Mouse (Mus musculus) stomach, embryonic 16.5 days (tissue): Measurements from ENCODE around the gene Ebf1. TPM values are rescaled to one million over a fixed set of nuclear protein-coding genes. Genes with fewer than 3 reads are reported as not detected.

Source experiments
- ATAC-seq: fragments of 200-750 bp; cut with Nextera tagmentation; 2 replicates; pipeline ENCODE4 v1.8.0; 2017; ENCODE audit warnings: moderate number of reproducible peaks, moderate TSS enrichment; ENCODE audit not compliant: insufficient read depth, low FRiP score
- H3K27ac ChIP-seq: fragments of 300-500 bp; sonication (generic); 2 replicates; pipeline ENCODE4 v1.5.1; 2014; ENCODE audit warnings: low read length
- H3K27me3 ChIP-seq: fragments of 300-500 bp; sonication (generic); 2 replicates; pipeline ENCODE4 v1.6.1; 2014; ENCODE audit warnings: low read length, control low read depth, mixed read lengths; ENCODE audit not compliant: control insufficient read depth, insufficient read depth
- H3K36me3 ChIP-seq: fragments of 300-500 bp; sonication (generic); 2 replicates; pipeline ENCODE4 v1.6.1; 2014; ENCODE audit warnings: low read length; ENCODE audit not compliant: control insufficient read depth, insufficient read depth
- H3K4me1 ChIP-seq: fragments of 300-500 bp; sonication (generic); 2 replicates; pipeline ENCODE4 v1.6.1; 2014; ENCODE audit warnings: low read length, control low read depth, mixed read lengths; ENCODE audit not compliant: control insufficient read depth, insufficient read depth
- H3K4me2 ChIP-seq: fragments of 300-500 bp; sonication (generic); 2 replicates; pipeline ENCODE4 v1.6.1; 2014; ENCODE audit warnings: low read depth, low read length, mixed read lengths
- H3K4me3 ChIP-seq: fragments of 300-500 bp; sonication (generic); replicated peaks from 2 replicates; pipeline ENCODE4 v1.5.1; 2014; ENCODE audit warnings: mild to moderate bottlenecking, low read length
- H3K9ac ChIP-seq: fragments of 300-500 bp; sonication (generic); 2 replicates; pipeline ENCODE4 v1.6.1; 2014; ENCODE audit warnings: low read length
- H3K9me3 ChIP-seq: fragments of 300-500 bp; sonication (generic); replicated peaks from 2 replicates; pipeline ENCODE4 v1.6.1; 2016; ENCODE audit warnings: low read length, control low read depth; ENCODE audit not compliant: control insufficient read depth
- WGBS: fragments of 180-500 bp; shearing (Covaris S2); extraction: QIAGEN DNeasy Blood & Tissue Kit; methylation state at CpG from one replicate; pipeline ENCODE4 v1.1.7; 2014; 5-methylcytosine and 5-hydroxymethylcytosine counted together
- polyA plus RNA-seq: library from polyadenylated mRNA; unstranded; fragments of >200 nt; fragmentation: Nextera tagmentation; extraction: Ambion mirVana; gene quantifications from 2 replicates; pipeline ENCODE4 v1.2.1, GENCODE M21; 2015

Gene Ebf1
- polyA plus RNA-seq, 1 experiment from 2014 or later: 12.4 TPM

DNA sequence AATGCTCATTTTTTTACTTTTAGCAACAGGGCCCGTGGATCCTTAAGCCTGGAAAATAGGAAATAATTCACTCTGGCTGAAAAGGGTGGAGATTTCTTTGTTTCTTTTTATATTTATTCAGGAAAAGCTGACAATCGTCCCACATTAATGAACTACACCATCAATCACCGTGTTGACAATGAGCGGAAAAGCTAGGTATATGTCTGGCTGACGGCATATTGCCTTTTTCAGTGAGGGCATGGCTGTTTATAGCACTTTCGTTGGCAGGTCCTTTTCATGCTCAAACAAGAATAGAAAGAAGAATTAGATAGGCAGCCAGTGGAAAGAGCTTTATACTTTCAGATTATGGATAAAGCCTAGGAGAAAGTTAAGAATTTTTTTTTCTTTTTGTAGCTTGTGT lies 99.8 kb downstream of the Ebf1 start:
- 37% methylated on average over 6 of the region's 6 CpGs for WGBS
- H3K9ac ChIP-seq: no peak overlapping the region

DNA sequence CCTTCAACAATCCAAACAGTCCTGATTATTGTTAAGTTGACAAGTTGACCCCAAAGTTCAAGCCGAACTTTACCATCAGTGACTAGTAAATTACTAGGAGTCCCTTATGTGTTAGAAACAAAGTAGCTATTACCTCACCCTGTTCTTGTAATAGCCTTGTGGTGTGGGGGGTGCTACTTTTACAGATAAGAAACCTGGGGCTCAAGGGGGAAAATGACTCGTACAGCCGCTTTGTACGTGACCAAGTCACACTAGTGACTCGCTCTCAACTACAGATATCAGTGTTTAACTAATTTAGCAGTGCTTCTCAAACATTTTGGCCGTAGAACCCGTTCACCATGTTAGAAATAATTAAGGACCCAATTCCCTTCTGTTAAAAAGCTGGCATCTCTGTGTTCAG lies 100.5 kb downstream of the Ebf1 start:
- Histone ChIP-seq H3K4me2 (no peak overlapping the region), H3K9me3 (no peaks in the 10 kb centered on the region), H3K27me3 (no peaks in the 10 kb centered on the region), H3K9ac (no peak overlapping the region), H3K4me3 (no peak overlapping the region), H3K27ac (no peak overlapping the region), H3K4me1 (no peaks in the 10 kb centered on the region), H3K36me3 (no peaks in the 10 kb centered on the region)
- no peak for ATAC-seq
- 55% methylated on average over 7 of the region's 7 CpGs for WGBS

More for the DNA sequence above, 99.8 kb downstream of the Ebf1 start:
- no peak for ATAC-seq
- Histone ChIP-seq H3K4me3 (no peak overlapping the region), H3K36me3 (no peaks in the 10 kb centered on the region), H3K27me3 (no peaks in the 10 kb centered on the region), H3K9me3 (no peaks in the 10 kb centered on the region), H3K4me1 (no peaks in the 10 kb centered on the region), H3K4me2 (no peak overlapping the region), H3K27ac (no peak overlapping the region)

- Histone ChIP-seq H3K27ac (no peak overlapping the region), H3K36me3 (no peaks in the 10 kb centered on the region), H3K9ac (no peak overlapping the region), H3K4me1 (no peaks in the 10 kb centered on the region), H3K9me3 (no peaks in the 10 kb centered on the region), H3K4me3 (no peak overlapping the region), H3K27me3 (no peaks in the 10 kb centered on the region), H3K4me2 (no peak overlapping the region)
- ATAC-seq: no peak
- WGBS: 86% methylated on average over 4 of the region's 4 CpGs
Observed at GRCm38 (mm10) chr11:44721976-44722375, 104.9 kb downstream of the Ebf1 start.

- no peaks in the 10 kb centered on the region for H3K27me3 ChIP-seq
- H3K4me3 ChIP-seq: no peak overlapping the region
- H3K36me3 ChIP-seq: no peaks in the 10 kb centered on the region
- no peak overlapping the region for H3K9ac ChIP-seq
- no peak overlapping the region for H3K27ac ChIP-seq
- no peaks in the 10 kb centered on the region for H3K9me3 ChIP-seq
- no peak overlapping the region for H3K4me2 ChIP-seq
- 83% methylated on average over 6 of the region's 6 CpGs for WGBS
- no peak for ATAC-seq
- no peaks in the 10 kb centered on the region for H3K4me1 ChIP-seq
Observed at GRCm38 (mm10) chr11:44723950-44724502, 106.9 kb downstream of the Ebf1 start.

- H3K27ac ChIP-seq: no peak overlapping the region
- H3K9ac ChIP-seq: no peak overlapping the region
- H3K4me1 ChIP-seq: no peaks in the 10 kb centered on the region
- ATAC-seq: no peak
- H3K36me3 ChIP-seq: no peaks in the 10 kb centered on the region
- H3K4me3 ChIP-seq: no peak overlapping the region
- H3K27me3 ChIP-seq: no peaks in the 10 kb centered on the region
- 83% methylated on average over 5 of the region's 5 CpGs for WGBS
- no peak overlapping the region for H3K4me2 ChIP-seq
- no peaks in the 10 kb centered on the region for H3K9me3 ChIP-seq
Observed at GRCm38 (mm10) chr11:44725732-44726131, 108.6 kb downstream of the Ebf1 start.

DNA sequence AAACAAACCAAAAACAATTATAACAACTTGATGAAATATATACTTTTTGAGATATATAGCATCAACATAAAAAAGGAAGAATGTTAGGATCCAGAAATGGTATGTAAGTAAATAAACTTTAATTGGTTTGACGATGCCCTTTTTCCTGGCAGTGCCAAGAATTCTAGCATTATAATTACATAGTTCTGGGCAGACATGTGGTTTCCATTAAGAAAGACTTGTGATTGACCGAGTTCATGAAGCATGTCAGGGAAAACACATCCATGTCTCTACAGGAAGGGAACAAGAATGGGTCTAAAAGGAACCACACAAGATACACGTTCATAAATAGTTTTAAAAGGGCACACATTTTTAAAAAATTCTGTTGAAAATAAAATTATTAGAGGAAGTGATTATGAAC lies 110.3 kb downstream of the Ebf1 start:
- WGBS: 69% methylated on average over 3 of the region's 3 CpGs
- Histone ChIP-seq H3K9ac (no peak overlapping the region), H3K27me3 (no peaks in the 10 kb centered on the region), H3K9me3 (no peaks in the 10 kb centered on the region), H3K4me3 (no peak overlapping the region), H3K4me1 (no peaks in the 10 kb centered on the region), H3K36me3 (no peaks in the 10 kb centered on the region), H3K4me2 (no peak overlapping the region), H3K27ac (no peak overlapping the region)
- no peak for ATAC-seq

- no peak overlapping the region for H3K4me3 ChIP-seq
- H3K9me3 ChIP-seq: no peaks in the 10 kb centered on the region
- no peaks in the 10 kb centered on the region for H3K4me1 ChIP-seq
- no peak overlapping the region for H3K4me2 ChIP-seq
- no peaks in the 10 kb centered on the region for H3K36me3 ChIP-seq
- H3K9ac ChIP-seq: no peak overlapping the region
- no peak overlapping the region for H3K27ac ChIP-seq
- WGBS: 78% methylated on average over 2 of the region's 2 CpGs
- H3K27me3 ChIP-seq: no peaks in the 10 kb centered on the region
- ATAC-seq: no peak
Observed at GRCm38 (mm10) chr11:44727821-44728220, 110.7 kb downstream of the Ebf1 start.

DNA sequence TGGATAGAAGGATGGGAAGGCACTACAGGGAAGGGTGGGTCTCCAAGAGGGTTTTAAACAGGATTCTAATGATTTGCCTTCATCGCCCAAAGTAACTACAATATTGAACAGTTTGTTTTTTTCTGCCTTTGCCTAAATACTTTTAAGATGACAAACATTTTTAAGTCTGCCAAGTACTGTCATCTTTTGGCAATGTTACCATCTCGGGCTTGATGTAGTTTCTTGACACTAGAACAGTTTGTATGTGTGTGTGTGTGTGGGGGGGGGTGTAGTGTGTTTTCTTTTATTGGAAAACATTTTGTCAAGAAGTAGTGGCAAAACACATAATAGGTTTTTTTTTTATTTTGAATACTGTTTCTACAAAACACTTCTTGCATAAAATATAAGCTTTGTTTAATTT lies 111.2 kb downstream of the Ebf1 start:
- H3K27me3 ChIP-seq: no peaks in the 10 kb centered on the region
- H3K4me2 ChIP-seq: no peak overlapping the region
- H3K27ac ChIP-seq: no peak overlapping the region
- no peak overlapping the region for H3K9ac ChIP-seq
- H3K4me1 ChIP-seq: no peaks in the 10 kb centered on the region
- no peak overlapping the region for H3K4me3 ChIP-seq
- no peaks in the 10 kb centered on the region for H3K9me3 ChIP-seq
- H3K36me3 ChIP-seq: no peaks in the 10 kb centered on the region
- 79% methylated on average over 2 of the region's 2 CpGs for WGBS
- no peak for ATAC-seq

- Histone ChIP-seq H3K36me3 (no peaks in the 10 kb centered on the region), H3K27me3 (no peaks in the 10 kb centered on the region), H3K4me3 (no peak overlapping the region), H3K4me2 (no peak overlapping the region), H3K9ac (no peak overlapping the region), H3K4me1 (no peaks in the 10 kb centered on the region), H3K9me3 (no peaks in the 10 kb centered on the region), H3K27ac (no peak overlapping the region)
- no peak for ATAC-seq
- WGBS: 54% methylated on average over 4 of the region's 4 CpGs
Observed at GRCm38 (mm10) chr11:44729931-44730330, 112.8 kb downstream of the Ebf1 start.

- Histone ChIP-seq H3K4me1 (no peaks in the 10 kb centered on the region), H3K27ac (no peak overlapping the region), H3K4me3 (no peak overlapping the region), H3K9me3 (no peaks in the 10 kb centered on the region), H3K9ac (no peak overlapping the region), H3K36me3 (no peaks in the 10 kb centered on the region), H3K4me2 (no peak overlapping the region), H3K27me3 (no peaks in the 10 kb centered on the region)
- no peak for ATAC-seq
- WGBS: 85% methylated on average over 2 of the region's 2 CpGs
Observed at GRCm38 (mm10) chr11:44731763-44732162, 114.6 kb downstream of the Ebf1 start.
